Mouse (Mus musculus) activated CD4-positive, CD25-positive, alpha-beta regulatory T cell, adult 4 months (primary cell): ENCODE measurements around the gene Dgka. TPM values are rescaled to one million over a fixed set of nuclear protein-coding genes. Genes with fewer than 3 reads are reported as not detected.
A peak's percentile ranks its signal among the peaks of the same experiment; 100 is the strongest.
"Not testable (repeated sequence)": the region's sequence is repeated elsewhere in the genome, so short reads cannot be mapped to it uniquely, and the experiment has no call there.

Experiments used
- ATAC-seq: one replicate; pipeline ENCODE4 v1.8.0; 2017
- polyA plus RNA-seq, 2 experiments: library from polyadenylated mRNA; unstranded; fragments of 100-300 nt; shearing (Covaris generic); gene quantifications; one replicate each; pipeline ENCODE4 v1.2.1; 2017

The Dgka gene
- polyA plus RNA-seq, 2 experiments from 2014 or later, result 269 to 295 TPM

- ATAC-seq, result no peak
Observed at GRCm38 (mm10) chr10:128731002-128731433, 13.6 kb downstream of the Dgka start.

GRCm38 (mm10) chr10:128728059-128728458 lies 16.6 kb downstream of the Dgka start:
- ATAC-seq, result no peak

DNA sequence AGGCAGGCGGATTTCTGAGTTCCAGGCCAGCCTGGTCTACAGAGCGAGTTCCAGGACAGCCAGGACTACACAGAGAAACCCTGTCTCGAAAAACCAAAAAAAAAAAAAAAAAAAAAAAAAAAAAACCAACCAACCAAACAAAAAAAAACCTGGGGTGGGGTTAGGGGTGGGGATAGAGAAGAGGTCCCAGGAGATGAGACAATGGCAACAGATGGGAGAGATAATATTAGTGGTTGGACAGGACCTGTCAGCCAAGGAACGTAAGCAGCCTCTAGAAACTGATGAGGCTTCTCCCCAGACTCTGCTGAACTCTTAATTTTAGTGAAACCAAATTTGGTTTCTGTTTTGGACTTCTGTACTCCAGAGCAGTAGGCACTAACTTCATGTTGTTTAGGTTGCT lies 19.2 kb downstream of the Dgka start:
- not testable (repeated sequence) for ATAC-seq

GRCm38 (mm10) chr10:128715559-128716537 lies 28.8 kb downstream of the Dgka start:
- ATAC-seq, result peak; percentile 76

GRCm38 (mm10) chr10:128711318-128711717 lies 33.3 kb downstream of the Dgka start:
- not testable (repeated sequence) for ATAC-seq

DNA sequence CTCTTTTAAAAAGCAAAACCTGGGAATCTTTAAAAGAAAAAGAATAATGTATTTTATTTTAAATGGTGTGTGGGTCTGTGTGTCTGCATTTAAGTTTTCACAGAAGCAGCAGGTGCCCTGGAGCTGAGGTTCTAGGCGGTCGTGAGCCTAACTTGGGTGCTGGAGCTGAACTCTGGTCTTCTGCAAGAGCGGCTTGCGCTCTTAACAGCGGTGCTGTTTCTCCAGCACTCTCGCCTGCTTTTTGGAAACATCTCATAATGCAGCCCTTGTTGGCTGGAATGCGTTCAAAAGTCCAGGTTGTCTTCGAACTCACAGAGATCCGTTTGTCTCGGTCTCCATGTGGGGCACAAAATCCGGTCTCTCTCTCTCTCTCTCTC lies 39.4 kb downstream of the Dgka start:
- peak; percentile 26 for ATAC-seq

GRCm38 (mm10) chr10:128704491-128705316 lies 40.0 kb downstream of the Dgka start, which contains the start of gene Cdk2:
TSS of gene Cdk2 (minus strand) at chr10:128705031.
- ATAC-seq, result peak; percentile 76

GRCm38 (mm10) chr10:128703895-128704294 lies 40.8 kb downstream of the Dgka start, which contains the start of gene Pmel:
TSS of gene Pmel (plus strand) at chr10:128704195.
- ATAC-seq, result no peak

- no peak for ATAC-seq
Observed at GRCm38 (mm10) chr10:128702328-128703007, 42.2 kb downstream of the Dgka start.

GRCm38 (mm10) chr10:128700712-128701111 lies 43.9 kb downstream of the Dgka start:
- ATAC-seq, result no peak

DNA sequence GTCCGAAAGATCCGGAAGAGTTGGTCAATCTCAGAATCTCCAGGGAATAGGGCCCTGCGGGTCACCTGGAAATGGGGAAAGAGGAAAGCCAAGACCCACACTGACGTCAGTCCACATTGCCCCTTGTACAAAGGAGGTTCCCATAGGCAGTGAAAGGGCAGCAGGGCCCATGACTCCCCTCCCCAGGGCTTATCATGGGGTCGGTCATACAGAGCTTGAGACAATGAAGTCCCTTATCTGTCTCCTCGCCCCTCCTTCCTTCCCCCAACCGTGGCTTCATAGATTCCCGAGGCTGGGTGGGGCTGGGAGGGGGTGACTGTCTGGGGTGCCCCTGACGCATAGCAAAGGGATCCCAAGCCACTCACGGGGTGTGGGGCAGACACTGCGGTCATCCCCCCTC lies 45.0 kb downstream of the Dgka start:
- no peak for ATAC-seq

DNA sequence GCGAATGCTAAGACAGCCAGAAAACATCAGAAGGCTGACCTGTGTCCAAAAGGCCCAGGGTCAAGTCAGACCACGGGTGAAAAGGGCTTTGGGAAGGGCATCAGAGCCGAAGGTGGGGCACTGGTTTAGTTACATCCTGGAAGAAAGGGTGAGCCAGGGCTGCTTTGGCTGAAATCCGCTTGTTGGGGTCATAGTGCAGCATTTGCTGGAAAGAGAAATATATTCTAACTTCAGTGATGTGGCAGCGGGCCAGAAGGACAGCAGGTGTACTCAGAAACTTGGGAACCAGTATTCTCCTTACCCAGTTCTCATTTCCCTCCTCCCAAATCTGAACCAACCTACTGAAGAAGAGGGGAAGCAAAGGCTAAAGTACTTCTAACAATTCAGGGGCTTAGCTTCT lies 45.6 kb downstream of the Dgka start:
- no peak for ATAC-seq

GRCm38 (mm10) chr10:128697072-128697725 lies 47.5 kb downstream of the Dgka start:
- ATAC-seq, result no peak

DNA sequence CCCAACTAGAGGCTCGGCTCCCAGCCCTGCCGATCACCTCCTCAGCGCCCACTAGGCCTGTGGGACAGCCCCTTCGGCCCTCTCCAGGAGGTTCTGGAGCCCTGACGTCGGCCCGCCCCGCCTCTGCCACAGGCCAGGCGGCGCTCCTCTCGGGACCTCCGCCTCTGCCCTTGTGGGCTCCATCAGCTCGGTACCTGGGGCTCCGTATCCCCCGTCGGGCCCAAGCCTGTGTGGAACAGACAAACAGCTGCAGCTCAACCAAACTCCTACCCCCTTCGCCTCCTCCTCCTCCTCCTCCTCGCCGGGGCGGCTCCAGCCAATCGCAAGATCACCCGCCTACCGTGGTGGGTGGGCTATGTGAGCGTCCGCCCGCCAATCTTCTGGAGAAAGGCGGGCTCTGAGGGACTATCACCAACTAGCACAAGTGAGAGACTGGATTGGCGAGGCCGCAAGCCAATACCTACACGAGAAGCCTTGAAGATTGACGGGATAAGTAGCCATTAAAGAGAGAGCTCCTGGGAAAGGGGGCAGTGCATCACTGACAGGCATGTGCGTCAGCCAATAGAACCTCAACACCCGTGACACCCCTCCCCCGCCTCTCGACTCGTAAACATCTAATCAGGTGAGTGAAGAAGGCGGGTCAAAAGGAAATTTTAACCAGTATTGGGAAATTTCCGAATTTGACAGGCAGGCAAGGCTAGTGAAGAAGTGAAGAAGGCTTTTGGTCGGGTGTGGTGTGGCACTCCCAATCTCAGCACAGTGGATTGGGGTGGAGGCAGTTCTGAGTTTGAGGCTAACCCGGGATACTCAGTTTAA lies 48.5 kb downstream of the Dgka start, which contains the start of gene Rab5b:
Gene Rab5b, minus strand, starts transcription at position 273 of the 816 bp plus-strand sequence.
- peak; percentile 97 for ATAC-seq

GRCm38 (mm10) chr10:128695411-128695991 lies 49.2 kb downstream of the Dgka start:
- no peak for ATAC-seq

DNA sequence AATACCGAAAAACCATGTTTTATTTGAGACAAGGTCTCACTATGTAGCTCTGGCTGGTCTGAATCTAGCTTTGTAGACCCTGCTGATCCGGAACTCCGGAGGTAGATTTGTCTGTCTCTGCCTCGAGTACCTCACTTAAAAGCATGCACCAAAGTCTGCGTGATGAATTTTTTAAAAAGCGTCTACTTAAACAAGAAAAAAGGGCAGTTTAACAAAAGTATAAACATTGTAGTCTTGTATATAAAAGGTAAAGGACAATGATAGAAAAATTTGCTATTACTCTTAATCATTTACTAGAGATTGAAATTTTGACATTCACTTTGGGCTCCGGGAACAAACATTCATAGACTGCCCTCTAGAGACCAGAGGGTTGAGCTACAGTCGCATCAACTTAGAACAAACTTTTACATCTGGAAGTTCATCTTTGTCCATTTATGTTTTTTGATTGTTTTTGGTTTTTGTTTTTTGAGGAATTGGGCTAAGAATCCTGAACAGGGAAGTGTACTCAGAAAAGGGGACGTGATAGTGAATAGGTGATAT lies 70.1 kb downstream of the Dgka start:
- peak; percentile 58 for ATAC-seq

DNA sequence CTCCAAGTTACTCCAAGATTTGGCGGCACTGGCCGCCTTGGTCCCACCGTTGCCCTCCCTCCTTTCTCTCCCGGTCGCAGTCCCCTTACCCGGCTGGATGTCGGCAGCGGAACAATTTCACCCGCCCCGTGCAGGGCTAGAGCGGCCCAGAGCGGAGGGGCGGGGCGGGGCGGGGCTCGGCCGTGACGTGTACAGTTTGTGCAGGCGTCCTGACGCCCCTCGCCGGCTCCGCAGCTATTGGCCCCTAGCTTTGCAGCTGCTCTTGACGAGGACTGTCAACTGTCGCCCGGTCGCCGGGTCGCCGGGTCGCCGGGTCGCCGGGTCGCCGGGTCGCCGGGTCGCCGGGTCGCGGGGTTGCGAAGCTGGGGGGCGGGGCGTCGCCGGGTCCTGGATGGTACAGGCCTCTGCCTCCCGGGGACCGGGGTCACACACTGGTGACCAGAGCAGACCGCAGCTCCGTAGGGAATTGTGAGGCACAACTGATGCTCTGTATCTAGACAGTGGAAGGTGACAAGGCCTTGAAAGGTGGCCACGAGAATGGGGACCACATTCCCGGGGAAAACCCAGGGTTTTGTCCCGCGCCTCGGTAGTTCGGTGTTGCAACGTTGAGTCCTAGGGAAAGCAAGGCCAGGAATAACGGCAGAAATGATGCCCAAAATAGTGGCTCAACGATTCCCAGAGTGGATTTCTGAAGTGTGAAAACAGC lies 70.7 kb downstream of the Dgka start, which contains the start of gene Suox:
Gene Suox, minus strand, starts transcription at position 311 of the 706 bp plus-strand sequence.
- peak; percentile 89 for ATAC-seq

GRCm38 (mm10) chr10:128671148-128671547 lies 73.5 kb downstream of the Dgka start:
- ATAC-seq, result no peak
